Mouse (Mus musculus): ENCODE data around the gene Acad11.

Acad11 gene

DNA sequence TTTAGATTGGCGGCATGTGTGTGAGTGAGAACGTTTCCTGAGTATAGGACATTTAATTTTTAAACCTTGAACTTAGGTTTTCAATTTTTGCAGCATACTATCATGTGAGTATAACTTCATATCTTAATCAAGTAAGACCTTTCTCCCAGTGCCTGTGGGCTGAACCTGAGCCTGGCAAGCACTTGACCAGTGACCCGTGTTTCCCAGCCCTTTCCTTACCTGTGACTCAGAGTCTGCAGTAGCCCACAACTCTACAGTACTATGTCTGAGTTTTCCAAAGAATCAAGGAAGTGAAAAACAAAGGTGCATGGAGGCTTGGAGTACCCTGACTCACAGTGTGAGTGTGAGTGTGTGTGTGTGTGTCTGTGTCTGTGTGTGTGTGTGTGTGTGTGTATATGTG is 16.9 kb downstream of the Acad11 start:
- no peak for DNase-seq (ENCODE audit: low read depth, low spot score)

DNA sequence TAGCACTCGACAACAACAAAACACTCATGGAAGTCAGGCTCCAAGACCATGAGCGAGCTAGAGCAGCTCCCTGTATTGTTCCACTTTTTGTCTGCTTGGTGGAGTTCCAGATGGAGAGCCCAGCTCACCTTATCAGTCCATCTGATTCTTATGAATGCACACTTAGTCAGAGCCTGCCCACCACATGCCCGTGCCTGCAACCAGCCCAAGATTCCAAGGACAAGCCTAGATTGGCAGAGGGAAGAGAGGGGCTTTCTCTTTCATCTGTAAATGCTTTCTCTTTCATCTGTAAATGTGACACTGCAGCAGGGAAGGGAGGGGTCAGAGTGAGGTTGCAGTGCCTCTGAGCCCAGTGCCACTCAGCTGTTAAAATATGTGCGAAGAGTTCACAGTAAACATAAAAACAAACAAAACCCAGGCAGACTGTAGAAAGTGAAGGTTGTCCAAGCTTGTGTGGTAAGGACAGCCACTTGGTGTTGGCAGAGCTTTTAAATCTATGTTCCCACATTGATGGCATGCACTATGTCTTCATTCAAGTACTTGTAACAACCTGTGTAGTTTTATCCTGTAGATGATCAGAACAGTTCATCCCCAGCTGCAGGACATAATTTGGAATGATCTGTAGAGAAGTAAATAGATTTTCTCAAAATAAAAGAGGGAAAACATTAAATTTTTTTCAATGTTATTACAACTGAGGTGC is 22.7 kb downstream of the Acad11 start:
- peak; percentile 80 for DNase-seq (ENCODE audit: low read depth, low spot score)

DNA sequence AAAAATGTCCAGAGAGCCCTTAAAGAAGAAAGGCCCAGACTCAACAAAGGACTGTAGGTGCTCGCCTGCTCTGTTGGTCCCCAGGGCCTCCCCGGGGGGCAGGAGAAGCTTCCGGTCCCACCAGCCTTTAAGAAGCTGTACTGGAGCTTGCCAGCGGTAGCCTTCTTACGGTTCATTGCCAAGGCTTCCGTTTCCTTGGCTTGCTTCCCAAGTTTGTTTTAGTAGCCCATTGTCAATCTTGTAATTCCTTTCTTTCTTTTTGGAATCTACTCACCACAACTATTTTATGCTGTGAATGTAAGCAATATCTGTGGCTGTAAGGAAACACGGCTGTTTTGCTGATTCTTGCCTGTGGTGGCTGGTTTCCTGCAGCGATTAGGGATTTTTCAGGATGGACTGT is 25.4 kb downstream of the Acad11 start:
- no peak for DNase-seq (ENCODE audit: low read depth, low spot score)

DNA sequence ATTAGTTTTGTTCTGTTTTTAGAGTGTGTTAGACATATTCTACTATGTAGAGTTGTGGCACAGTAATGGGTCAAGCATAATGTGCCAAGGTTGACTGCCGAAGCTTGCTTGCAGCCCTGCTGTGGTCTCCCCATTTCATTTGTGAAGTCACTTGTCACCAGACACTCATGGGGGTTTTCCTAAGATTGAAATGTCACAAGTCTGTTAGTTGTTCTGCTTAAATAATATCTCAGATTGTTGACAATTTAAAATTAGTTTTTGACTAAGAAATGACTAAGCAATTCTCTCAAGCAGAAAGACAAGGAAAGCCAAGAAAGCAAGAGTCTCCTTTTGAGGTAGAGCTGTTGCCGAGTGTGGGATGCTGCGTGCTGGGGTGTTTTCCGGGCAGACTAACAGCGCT is 29.8 kb downstream of the Acad11 start:
- no peak for DNase-seq (ENCODE audit: low read depth, low spot score)

DNA sequence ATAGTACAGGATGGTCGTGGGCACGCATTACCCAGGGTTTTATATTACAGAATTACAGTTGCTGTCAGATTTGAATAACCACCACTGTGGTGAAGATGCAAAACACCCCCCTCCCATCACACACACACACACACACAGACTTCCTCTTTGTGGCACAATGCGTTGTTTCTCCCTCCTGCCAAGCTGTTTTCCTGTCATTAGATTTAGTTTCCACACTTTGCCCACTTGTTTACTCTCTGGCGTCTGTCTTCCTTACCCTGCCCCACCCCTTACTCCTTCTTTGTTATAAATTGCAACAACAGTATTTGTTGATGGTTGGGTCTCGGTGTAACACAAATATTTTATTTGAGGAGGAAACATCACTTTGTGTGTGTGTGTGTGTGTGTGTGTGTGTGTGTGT is 35.1 kb downstream of the Acad11 start:
- DNase-seq (ENCODE audit: low read depth, low spot score): no peak

DNA sequence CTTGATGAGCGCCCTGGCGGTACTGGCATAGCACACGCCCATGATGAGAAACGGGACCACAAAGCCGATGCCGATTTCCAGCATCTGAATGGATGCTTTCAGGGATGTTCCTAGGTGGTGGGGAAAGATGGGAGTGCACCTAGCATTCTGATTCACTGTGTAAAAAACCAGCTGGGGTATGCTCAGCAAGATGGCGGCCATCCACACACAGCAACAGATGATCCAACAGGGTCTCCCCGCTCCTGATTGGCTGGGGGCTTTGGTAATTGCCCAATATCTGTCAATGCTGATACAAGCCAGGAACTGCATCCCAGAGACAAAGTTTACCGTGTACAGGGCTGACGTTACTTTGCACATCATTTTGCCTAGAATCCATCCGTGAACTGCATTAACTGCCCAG is 35.9 kb downstream of the Acad11 start:
- DNase-seq (ENCODE audit: low read depth, low spot score): peak; percentile 81

DNA sequence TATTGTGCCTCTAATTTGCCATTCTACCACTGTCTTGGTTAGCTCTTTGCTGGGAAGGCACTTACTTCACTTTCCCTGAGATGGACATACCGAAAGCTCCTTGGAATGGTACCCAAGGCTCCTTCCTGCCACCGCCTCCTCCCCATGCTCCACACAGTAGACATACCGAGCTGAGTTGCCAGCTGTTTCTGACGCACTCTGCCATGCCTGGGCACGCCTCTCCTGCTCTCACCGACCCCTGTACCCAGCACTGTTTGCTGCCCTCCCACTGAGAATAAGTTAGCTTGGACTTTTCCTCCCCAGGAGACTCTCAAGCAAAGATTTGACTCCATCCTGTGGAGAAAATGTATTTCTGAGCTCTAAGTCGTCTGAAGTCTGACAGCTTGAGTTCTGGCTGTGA is 37.6 kb downstream of the Acad11 start:
- no peak for DNase-seq (ENCODE audit: low read depth, low spot score)

DNA sequence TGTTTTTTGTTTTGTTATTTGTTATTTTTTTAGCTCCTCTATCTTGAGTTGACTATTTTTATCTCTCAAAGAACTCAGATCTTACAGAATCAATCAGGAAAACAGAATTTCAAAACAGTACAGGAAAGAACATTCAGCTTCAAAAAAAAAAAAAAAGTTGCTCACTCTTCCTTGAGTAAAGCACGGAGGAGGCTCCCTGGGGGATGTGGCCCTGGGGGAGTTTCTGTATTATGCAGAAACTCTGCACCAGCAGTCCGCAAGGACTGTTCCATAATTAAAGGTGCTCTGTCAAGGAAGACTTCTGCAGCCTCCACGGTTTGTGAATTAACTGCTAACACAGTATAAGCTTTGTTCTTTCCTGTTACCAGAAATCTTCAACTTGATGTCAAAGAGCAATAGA is 38.3 kb downstream of the Acad11 start:
- no peak for DNase-seq (ENCODE audit: low read depth, low spot score)

DNA sequence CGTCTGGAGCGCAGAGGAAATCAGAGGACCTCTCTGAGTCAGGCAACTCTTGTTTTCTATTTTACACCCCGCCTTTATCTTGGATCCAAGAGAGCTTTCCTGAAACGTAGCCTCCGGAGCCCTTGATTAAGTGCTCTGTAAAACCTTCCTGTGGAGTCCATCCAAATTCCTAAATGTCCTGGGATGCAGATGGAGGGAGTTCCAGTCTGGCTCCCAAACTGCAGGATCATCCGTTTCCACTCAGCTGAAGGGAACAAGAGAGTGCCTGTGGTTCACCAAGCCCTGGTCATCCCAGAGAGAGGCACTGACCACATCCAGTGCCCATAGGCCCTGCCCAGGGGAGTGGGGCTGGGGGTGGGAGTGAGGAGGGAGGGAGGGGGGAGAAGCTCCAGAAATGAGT is 39.1 kb downstream of the Acad11 start:
- no peak for DNase-seq (ENCODE audit: low read depth, low spot score)

DNA sequence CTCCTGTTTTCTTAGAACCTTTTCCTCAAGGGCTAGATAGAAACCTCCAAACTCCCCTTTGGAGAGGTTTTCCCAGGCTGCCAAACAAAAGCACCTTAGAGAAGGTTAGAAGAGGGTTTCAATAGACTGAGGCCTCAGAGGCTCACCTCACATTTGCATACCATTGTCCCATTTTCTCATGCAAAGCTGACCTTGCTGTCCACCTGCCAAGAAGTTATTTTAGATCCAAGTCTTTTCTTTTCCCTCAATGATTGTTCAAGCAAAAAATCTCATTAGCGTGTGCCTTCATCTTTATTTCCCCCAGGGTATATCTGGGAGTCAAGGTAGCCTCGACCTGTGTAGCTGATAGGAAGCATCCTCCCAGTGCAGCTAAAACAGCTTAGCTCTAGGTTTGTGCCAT is 39.7 kb downstream of the Acad11 start:
- peak; percentile 84 for DNase-seq (ENCODE audit: low read depth, low spot score)

DNA sequence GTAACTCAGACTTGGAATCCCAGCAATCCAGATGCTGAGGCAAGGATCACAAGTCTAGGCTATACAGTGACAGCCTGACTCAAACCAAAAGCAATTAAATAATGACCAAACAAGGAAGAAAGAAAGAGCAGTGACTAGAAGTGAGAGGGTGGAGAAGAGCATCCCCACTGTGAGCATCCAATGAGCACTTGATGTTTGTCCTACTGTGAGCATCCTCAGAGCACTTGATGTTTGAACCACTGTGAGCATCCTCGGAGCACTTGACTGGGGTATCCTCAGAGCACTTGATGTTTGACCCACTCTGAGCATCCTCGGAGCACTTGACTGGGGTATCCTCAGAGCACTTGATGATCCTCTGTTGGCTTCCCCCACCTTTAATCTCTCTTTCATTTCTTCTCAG is 41.8 kb downstream of the Acad11 start:
- peak; percentile 58 for DNase-seq (ENCODE audit: low read depth, low spot score)

DNA sequence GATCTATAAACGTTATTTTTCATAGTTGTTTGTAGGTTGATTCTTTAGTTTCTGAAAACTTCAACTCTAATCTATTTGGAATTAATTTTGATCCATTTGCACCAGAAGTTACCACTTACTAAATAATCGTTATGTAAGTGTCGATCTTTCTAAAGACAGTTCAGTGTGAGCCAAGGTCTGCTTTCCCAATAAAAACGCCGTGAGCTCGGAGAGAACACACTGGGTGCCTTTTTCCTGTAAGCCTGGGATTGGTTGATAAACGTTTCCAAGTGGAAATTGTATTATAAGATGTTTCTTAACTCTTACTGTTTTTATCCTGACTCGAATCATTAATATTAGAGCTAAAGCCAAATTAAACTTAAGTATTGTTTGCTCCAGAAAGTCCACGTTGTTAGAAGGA is 43.8 kb downstream of the Acad11 start:
- no peak for DNase-seq (ENCODE audit: low read depth, low spot score)

DNA sequence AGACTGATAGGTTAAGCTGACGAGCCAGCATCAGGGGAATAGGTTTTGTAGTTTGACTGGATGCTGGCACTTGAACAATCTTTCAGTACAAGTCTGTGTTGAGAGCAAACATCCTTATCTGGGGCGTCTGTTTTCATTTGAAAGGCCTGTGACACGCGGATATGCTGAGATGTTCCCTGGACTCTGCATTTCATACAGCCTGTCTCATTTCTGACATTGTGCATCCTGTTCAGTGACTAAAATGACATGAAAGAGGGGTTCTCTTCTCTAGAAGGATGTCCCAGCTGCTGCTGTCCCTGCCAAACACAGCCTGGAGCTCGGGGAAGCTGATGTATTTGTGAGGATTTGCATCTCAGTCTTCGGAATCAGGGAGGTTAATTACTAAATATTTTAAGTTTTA is 44.3 kb downstream of the Acad11 start:
- no peak for DNase-seq (ENCODE audit: low read depth, low spot score)

DNA sequence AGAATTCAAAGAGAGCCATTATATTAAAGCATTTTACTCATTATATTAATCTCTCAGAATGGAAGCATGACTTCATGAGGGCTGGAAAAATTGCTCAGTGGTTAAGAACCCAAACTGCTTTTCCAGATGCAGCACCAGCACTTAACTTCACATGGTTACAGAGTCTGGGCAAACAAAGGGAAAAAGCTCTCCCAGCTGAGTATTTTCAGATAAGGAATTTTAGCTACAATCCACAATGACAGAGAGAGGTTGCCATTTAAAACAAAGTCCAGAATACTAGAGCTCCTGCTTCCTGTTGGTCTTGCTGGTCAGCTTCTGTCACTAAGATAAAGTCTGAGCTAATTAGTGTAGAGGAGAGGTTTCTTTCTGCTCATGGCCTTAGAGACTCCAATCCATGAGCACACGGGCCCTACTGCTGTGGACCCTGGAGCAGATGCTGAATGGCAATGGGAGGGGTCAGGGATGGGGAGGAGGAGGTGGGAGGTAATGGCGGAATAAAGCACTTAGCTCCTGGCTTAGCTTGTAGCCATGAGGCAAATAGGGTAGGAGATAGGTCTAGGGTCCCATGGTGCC is 45.5 kb downstream of the Acad11 start:
- DNase-seq (ENCODE audit: low read depth, low spot score): no peak

DNA sequence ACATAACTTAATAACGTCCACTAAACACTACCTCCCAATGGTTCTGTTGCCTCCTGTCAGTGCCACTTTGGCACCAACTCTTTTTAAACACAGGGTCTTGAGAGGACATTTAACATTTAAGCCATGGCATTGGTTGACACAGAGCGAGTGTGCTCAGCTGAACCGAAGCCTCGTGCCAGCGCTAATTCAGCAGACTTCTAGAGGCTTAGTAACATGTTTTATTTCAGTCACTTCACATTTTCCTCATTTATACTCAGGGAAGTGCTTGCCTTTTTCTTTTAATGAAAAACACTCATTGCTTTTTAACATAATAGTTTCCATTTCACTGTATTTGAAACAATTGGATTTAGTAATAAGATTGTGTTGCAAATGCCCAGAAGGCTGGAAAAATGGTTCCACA is 46.0 kb downstream of the Acad11 start:
- DNase-seq (ENCODE audit: low read depth, low spot score): no peak

DNA sequence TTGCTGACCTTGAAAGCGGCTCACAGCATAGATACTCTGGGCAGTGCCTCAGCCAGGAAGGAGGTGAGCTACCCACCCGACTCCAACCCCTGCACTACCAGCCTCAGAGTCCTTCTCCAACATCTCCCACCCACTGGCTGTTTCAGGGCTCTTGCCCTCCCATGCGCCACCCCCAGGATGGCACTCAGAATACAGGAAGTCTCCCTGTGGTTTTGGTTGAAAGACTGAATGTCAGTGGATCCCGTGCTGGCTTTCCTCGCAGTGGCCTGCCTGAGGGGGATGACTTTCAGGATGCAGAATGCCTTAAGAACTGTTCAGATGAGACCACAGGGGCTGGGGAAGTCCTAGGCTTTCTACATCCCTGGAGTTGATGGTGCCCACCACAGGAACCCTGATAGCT is 59.9 kb downstream of the Acad11 start:
- DNase-seq (ENCODE audit: low read depth, low spot score): peak; percentile 79

DNA sequence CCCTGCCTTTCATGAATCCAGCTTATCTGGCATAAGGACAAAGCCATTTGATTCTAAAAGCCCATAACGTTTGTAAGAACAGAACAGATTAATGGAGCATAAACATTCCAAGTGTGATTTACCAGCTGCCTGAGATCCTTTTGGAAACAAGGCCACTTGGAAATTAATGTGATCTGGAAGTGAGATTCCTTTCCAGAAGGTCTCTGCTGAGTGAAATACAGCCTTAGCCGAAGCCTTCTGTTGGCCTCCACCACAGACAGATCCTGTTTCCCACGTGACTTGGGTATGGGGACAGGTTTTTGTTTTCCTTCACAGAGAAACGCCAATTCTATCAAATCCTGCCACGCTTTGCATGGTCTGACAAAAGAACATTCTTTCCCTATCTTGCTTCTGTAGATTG is 60.4 kb downstream of the Acad11 start:
- no peak for DNase-seq (ENCODE audit: low read depth, low spot score)

DNA sequence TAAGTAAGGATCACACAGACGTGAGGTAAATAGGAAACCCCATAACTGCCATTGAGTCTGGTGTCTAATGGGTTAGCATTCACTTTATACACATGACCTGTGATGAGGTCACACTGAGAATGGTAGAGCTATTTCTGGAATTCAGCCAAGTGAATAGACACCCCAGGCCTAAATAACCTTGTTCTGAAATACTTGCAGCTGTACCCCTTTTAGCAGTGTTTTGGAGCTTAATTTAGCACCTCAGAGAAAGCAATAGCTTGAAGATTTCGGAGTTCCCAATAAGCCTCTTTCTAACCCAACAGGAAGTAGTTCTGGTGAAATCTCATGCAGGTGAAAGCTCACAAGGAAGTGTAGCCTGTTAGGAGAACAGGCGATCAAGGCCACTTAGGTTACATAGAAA is 63.7 kb downstream of the Acad11 start, which contains the start of gene Ackr4:
TSS of gene Ackr4 (minus strand) at position 101 of the 400 bp plus-strand sequence.
- DNase-seq (ENCODE audit: low read depth, low spot score): no peak

DNA sequence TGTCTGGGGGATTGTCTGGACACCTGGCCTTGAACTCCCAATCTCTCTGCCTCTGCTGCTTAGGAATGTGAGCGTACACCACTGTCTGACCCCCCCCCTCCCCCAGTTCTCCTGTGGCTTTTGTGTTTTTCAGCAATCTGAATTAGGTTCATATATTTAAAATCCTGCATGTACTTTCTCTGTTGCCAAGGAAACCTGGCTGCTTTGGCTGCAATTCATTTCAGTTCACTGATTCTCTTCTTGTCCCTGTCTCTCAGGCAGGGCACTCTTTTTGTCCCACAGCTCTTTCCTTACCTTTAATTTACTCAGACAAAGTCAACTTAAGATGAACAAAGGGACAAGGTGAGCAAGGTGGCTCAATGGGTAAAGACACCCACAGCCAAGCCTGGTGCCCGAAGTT is 64.9 kb downstream of the Acad11 start:
- no peak for DNase-seq (ENCODE audit: low read depth, low spot score)

DNA sequence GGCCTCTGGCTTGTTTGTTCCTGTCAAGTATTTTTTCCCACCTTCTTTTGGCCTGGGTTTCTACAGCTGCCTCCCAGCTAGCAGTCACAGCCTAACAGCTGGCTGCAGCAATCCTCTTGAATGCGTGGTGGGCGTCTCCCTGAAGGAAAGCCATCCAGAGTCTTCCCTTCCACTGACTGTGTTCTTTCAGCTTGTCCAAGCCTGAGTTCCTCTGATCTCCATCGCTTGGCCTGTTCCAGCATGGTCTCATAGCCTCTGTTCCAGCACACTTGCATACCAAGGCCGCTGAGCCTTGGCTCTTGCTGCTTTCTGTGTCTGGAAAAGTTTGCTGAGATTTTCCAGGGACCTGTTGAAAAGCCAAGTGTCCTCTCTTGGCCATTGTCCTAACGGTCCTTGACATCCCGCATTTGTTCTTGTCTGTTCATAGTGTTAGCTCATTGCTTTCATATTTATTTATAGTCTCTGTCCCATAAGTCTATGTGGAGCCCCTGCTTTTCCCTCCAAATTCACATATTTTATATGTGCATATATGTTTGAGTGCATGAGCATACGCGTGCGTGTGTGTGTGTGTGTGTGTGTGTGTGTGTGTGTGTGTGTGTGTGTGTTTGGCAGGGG is 67.1 kb downstream of the Acad11 start:
- DNase-seq (ENCODE audit: low read depth, low spot score): no peak

DNA sequence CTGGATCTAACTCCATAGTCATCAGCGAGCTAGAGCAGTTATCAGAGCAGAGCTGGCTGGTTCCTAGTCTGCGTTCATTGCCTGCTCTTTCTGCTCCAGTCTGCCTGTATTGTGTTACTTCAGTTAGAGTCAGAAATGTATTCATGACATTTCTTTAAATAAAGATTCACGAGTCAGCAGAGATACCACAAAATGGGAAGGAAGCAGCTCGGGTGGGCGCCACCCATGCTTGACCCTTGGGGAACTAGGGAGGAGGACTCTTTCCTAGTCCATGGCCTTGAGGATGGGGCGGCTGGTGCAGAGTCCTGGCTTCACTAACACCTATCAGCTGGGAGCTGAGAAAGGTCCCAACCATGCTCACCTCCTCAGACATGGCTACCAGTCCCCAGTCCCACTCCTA is 77.2 kb downstream of the Acad11 start:
- DNase-seq (ENCODE audit: low read depth, low spot score): no peak

DNA sequence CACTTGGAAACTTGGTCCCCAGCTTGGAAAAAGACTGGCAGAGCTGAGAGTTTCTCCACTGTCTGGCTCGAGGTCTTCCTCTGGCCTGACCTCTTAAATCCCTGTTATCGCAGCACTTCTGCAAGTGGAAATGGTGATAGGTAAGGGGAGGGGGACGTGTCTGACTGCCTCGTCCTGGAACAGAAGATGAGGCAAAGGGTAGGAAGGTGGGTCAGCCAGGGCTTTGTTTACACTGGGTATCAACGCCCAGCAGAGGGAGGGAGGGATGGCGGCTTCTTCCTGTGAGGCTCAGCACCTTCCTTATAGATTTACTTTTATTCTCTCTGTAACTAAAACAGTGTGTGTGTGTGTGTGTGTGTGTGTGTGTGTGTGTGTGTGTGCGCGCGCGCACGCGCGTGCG is 79.6 kb downstream of the Acad11 start:
- no peak for DNase-seq (ENCODE audit: low read depth, low spot score)

DNA sequence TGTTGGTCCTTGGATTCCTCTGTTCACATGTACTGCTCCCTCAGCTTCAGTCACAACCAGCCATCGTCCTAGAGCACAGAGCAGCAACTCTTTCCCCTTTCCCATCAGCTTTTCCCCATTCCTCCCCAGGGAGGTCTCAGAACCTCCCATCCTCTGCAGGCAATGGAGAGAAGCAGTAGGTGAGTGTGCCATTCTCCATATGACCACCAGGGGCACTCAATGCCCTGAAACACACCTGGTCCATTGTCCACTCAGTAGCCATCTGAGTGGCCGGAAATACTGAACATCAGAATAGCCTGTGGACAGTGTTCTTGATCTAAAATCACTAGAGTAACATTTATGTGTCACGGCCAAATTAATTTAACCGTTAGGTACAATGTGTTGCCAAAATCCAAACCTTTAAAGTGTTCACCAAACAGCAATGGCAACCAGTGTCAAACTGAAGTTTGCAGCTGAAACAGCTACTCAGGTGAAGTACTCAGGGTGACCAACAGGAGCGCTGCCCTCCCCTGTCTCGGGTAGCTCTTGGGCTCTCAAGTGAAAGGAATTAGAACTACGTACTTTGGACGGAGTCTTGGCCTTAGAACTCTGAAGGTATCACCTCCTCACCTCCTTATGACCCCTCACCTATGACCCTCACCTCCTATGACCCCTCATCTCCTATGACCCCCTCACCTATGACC is 81.3 kb downstream of the Acad11 start:
- DNase-seq (ENCODE audit: low read depth, low spot score): peak; percentile 56

Data from ES-CJ7 (cell line).